Mouse (Mus musculus) spleen, embryonic (tissue): ENCODE measurements around the gene Suz12.
"Not testable (repeated sequence)": the region's sequence is repeated elsewhere in the genome, so short reads cannot be mapped to it uniquely, and the experiment has no call there.

Experiments used
- CTCF ChIA-PET: fragments of 350-600 bp; sonication (Branson Sonifier 250); formaldehyde crosslinking; loops from one replicate; lab custom pipeline; 2022; lab: Charles Lee

Suz12 gene

GRCm38 (mm10) chr11:79992592-79993355 is at the start of gene Suz12:
TSS of gene Suz12 (plus strand) at chr11:79993106.
- CTCF ChIA-PET, result interaction anchor here (0.5 to 0.7 kb wide), 2 partner anchors 36 to 392 kb away, joined by 3 read pairs; no protein-coding TSS in a partner anchor

GRCm38 (mm10) chr11:79943136-79943535 is 49.8 kb upstream of the Suz12 start:
- CTCF ChIA-PET, result interaction anchor here (0.6 kb wide), 1 partner anchor 100 kb away, joined by 4 read pairs; no protein-coding TSS in a partner anchor

GRCm38 (mm10) chr11:79943601-79944000 is 49.3 kb upstream of the Suz12 start:
- CTCF ChIA-PET, result interaction anchor here (0.6 kb wide), 1 partner anchor 100 kb away, joined by 4 read pairs; no protein-coding TSS in a partner anchor

- CTCF ChIA-PET, result interaction anchor here (0.6 kb wide), 1 partner anchor 28 kb away, joined by 3 read pairs; no protein-coding TSS in a partner anchor
These were observed 45.6 kb upstream of the Suz12 start for GRCm38 (mm10) chr11:79947265-79947664.

GRCm38 (mm10) chr11:79961346-79962124 is 31.4 kb upstream of the Suz12 start:
- CTCF ChIA-PET, result interaction anchor here (0.5 to 1.6 kb wide), 2 partner anchors 12 to 1264 kb away, joined by 3 read pairs; partner anchors contain the start of gene Nlk

- CTCF ChIA-PET, result interaction anchor here (0.5 to 1.6 kb wide), 2 partner anchors 11 to 1265 kb away, joined by 3 read pairs; partner anchors contain the start of gene Nlk
These were observed 30.6 kb upstream of the Suz12 start, which contains the start of gene Utp6 for GRCm38 (mm10) chr11:79962125-79962876. TSS of gene Utp6 (minus strand) at chr11:79962390.

- CTCF ChIA-PET, result interaction anchor here (1.6 kb wide), 1 partner anchor 10 kb away, joined by 3 read pairs; no protein-coding TSS in a partner anchor
These were observed 30.1 kb upstream of the Suz12 start for GRCm38 (mm10) chr11:79962877-79963183.

- CTCF ChIA-PET, result no interaction called here
These were observed 29.5 kb upstream of the Suz12 start for GRCm38 (mm10) chr11:79963212-79963974.

- CTCF ChIA-PET, result no interaction called here
These were observed 27.0 kb upstream of the Suz12 start for GRCm38 (mm10) chr11:79965896-79966295.

GRCm38 (mm10) chr11:79967752-79968151 is 25.2 kb upstream of the Suz12 start:
- CTCF ChIA-PET, result no interaction called here

- CTCF ChIA-PET, result interaction anchor here (0.9 kb wide), 1 partner anchor 11 kb away, joined by 3 read pairs; the partner anchor contains the start of gene Utp6
These were observed 19.8 kb upstream of the Suz12 start for GRCm38 (mm10) chr11:79973133-79973532.

GRCm38 (mm10) chr11:79973626-79974476 is 19.1 kb upstream of the Suz12 start:
- CTCF ChIA-PET, result interaction anchor here (0.9 kb wide), 1 partner anchor 12 kb away, joined by 3 read pairs; the partner anchor contains the start of gene Utp6

- CTCF ChIA-PET, result no interaction called here
These were observed 17.5 kb upstream of the Suz12 start for GRCm38 (mm10) chr11:79975377-79975776.

GRCm38 (mm10) chr11:79976222-79976621 is 16.7 kb upstream of the Suz12 start:
- CTCF ChIA-PET, result no interaction called here

GRCm38 (mm10) chr11:79976645-79977044 is 16.3 kb upstream of the Suz12 start:
- CTCF ChIA-PET, result not testable (repeated sequence)

GRCm38 (mm10) chr11:79977061-79977460 is 15.8 kb upstream of the Suz12 start:
- CTCF ChIA-PET, result not testable (repeated sequence)

GRCm38 (mm10) chr11:79977747-79978146 is 15.2 kb upstream of the Suz12 start:
- CTCF ChIA-PET, result not testable (repeated sequence)

- CTCF ChIA-PET, result no interaction called here
These were observed 6.0 kb upstream of the Suz12 start for GRCm38 (mm10) chr11:79986886-79987285.

GRCm38 (mm10) chr11:79987896-79988295 is 5.0 kb upstream of the Suz12 start:
- CTCF ChIA-PET, result no interaction called here

GRCm38 (mm10) chr11:79990120-79990519 is 2.8 kb upstream of the Suz12 start:
- CTCF ChIA-PET, result no interaction called here
